Mouse (Mus musculus) leukemia stem cell, adult 10-12 weeks (primary cell): ENCODE data around the gene Ppif. TPM values are rescaled to one million over a fixed set of nuclear protein-coding genes. Genes with fewer than 3 reads are reported as not detected.

Source experiments
- polyA plus RNA-seq: library from polyadenylated mRNA; stranded (reverse); fragments of >175 nt; gene quantifications from 2 replicates; pipeline ENCODE4 v1.2.3, GENCODE M21; 2012; ENCODE audit warnings: low replicate concordance

The Ppif gene
- polyA plus RNA-seq = 36.5 and 49.4 TPM in 2 replicates

DNA sequence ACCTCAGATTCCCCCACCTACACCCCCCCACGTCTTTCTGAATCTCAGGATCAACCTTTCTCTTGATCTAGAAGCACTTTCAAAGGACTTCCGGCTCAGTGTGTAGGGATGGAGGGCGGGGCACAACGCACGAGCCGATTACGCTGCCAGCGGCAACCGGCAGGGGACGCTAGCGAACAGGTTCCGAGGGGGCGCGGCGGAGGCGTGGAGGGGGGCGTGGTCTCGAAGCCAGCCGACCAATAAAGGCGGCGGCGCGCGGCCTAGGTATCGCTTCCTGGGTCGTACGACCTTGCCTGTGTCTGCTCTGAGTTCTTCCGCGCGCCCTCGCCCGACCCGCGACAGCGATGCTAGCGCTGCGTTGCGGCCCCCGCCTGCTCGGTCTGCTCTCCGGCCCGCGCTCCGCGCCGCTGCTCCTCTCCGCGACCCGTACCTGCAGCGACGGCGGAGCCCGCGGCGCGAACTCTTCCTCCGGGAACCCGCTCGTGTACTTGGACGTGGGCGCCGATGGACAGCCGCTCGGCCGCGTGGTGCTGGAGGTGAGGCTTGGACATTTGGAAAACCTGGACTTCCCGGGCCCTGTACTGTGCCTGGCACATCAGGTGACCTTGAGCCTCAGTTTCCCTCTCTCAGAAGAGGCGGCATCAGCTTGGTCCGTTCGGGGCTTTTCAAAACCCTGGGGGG lies at the start of gene Ppif:
Ppif (plus strand) TSS at position 267 of the 681 bp plus-strand sequence.

Other genes starting within 250 kb of the Ppif start
- gene Zmiz1, start 235.0 kb upstream of the Ppif start, polyA plus RNA-seq = 117 and 127 TPM in 2 replicates
- 3.0 and 4.1 TPM in 2 replicates for gene Zcchc24, start 74.9 kb downstream of the Ppif start, polyA plus RNA-seq
- gene Anxa11, start 148.0 kb downstream of the Ppif start, polyA plus RNA-seq = 128 and 147 TPM in 2 replicates
- 0.64 TPM in 1 of 2 replicates, not detected in the other for gene Plac9a, start 208.9 kb downstream of the Ppif start, polyA plus RNA-seq
- gene Tmem254a, start 233.5 kb downstream of the Ppif start, polyA plus RNA-seq = 1.2 TPM in 1 of 2 replicates, not detected in the other
- gene Cphx1, start 244.2 kb downstream of the Ppif start, polyA plus RNA-seq = not detected in 2 replicates